Mouse (Mus musculus) thymus, adult 2 months (tissue): ENCODE data around the gene Card6.

Source experiments
- CTCF ChIP-seq: fragments of 200-500 bp; IDR thresholded peaks from 2 replicates; pipeline ENCODE4 v1.5.1; 2012; ENCODE audit warnings: mild to moderate bottlenecking, control low read depth, low read length, moderate library complexity, borderline replicate concordance; ENCODE audit not compliant: control insufficient read depth, poor library complexity, insufficient read depth; ENCODE audit errors: extremely low read depth
- POLR2A ChIP-seq: fragments of 200-500 bp; IDR thresholded peaks from 2 replicates; pipeline ENCODE4 v1.6.1; 2012; ENCODE audit warnings: mild to moderate bottlenecking, low read length, control low read depth, moderate library complexity; ENCODE audit not compliant: control insufficient read depth, poor library complexity, insufficient read depth; ENCODE audit errors: extremely low read depth

DNA sequence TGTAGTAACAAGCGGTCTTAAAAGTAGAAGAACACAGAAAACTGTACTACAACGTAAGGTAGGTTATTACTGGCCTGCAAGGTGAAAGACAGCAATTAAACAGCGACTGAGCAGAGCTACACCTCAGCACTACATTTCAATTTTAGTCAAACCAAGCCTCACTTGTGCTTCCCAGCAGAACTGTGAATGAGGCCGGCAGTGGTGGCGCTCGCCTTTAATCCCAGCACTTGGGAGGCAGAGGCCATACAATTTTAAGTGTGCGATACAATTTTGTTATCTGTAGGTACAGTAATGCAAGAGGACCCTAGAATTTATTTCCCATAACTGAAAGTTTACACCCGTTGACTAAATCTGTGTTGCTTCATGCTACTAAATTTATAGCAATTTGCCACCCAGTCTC lies 6.8 kb upstream of the Card6 start:
- TF ChIP-seq CTCF = no peak
- TF ChIP-seq POLR2A = no peak
